8 mouse cellular contexts compared by ENCODE assay signal in genomic region chr6:87424037-87424816, GRCm38 (mm10). TPM values are rescaled to one million over a fixed set of nuclear protein-coding genes. Genes with fewer than 3 reads are reported as not detected.
DNase-seq lines count a peak whose midpoint lies in the region; ATAC-seq and TF ChIP-seq lines count a peak whose summit lies in the region.
"Had no signal": no experiment of that assay in that cellular context is flagged by ENCODE, and none has a peak within 500 bp of the region (broad histone marks: within the 10 kb centered on the region; RNA-seq: fewer than 3 reads in every experiment).

No protein-coding gene starts in this region.

- H3K9me3 ChIP-seq in liver, postnatal 0 days (ENCODE audit: low read length): no peaks in the 10 kb centered on the region

- no peaks in the 10 kb centered on the region for H3K4me1 ChIP-seq in liver, postnatal 0 days (ENCODE audit: insufficient read depth)

- H3K27me3 ChIP-seq in liver, postnatal 0 days (ENCODE audit: insufficient read depth, low read length): no peaks in the 10 kb centered on the region

- whole genome bisulfite sequencing in liver, postnatal 0 days (ENCODE audit: insufficient replicate concordance): 56% methylated on average over 19 of the region's 19 CpGs

- no peak for TF ChIP-seq CTCF in liver, postnatal 0 days (IDR thresholded peaks at IDR 0.05; ENCODE audit: low read depth)

- H3K4me2 ChIP-seq in liver, postnatal 0 days (ENCODE audit: low read depth, low read length): no peak overlapping the region

- no peak overlapping the region for H3K4me3 ChIP-seq in liver, postnatal 0 days (ENCODE audit: low read depth, low read length)

- H3K9ac ChIP-seq in liver, postnatal 0 days (replicated peaks): no peak overlapping the region

- ATAC-seq in liver, postnatal 0 days: no peak
- ATAC-seq in erythroid progenitor cell, adult 5-6 weeks (replicated peaks; ENCODE audit: low FRiP score, poor library complexity, severe bottlenecking): no peak

- H3K27ac ChIP-seq in liver, postnatal 0 days (ENCODE audit: low read depth): no peak overlapping the region

- peak; percentile 33 to 41 for DNase-seq in layer of hippocampus, postnatal 10 days (ENCODE audit: low spot score in 2 of 2)
- no peak for DNase-seq in layer of hippocampus, adult 11-12 months (ENCODE audit: low spot score)
- peak; percentile 60 for DNase-seq in adrenal gland, postnatal 25 days
- peak; percentile 7 to 13 for DNase-seq in heart, adult 9 months (ENCODE audit: low spot score in 2 of 2)
- no peak for DNase-seq in liver, postnatal 0 days
- DNase-seq in spleen, postnatal 14 days (ENCODE audit: low spot score in 2 of 2): no peak

- no peaks in the 10 kb centered on the region for H3K36me3 ChIP-seq in liver, postnatal 0 days (replicated peaks; ENCODE audit: insufficient read depth, low read length)

- 0 out of 2 replicates have a peak, but pooled peaks have one; percentile 18 for TF ChIP-seq EP300 in liver, postnatal 0 days (IDR thresholded peaks at IDR 0.05; ENCODE audit: low read depth)

RNA-seq across cellular contexts. Expression of gene Bmp10, which starts 4.6 kb away (rescaled TPM):
- under 1 TPM; 0.09 TPM for total RNA-seq in layer of hippocampus, postnatal 10 days (2021)
- not detected in 2 replicates for total RNA-seq in adrenal gland, postnatal 25 days (2021)
- polyA plus RNA-seq in liver, postnatal 0 days (2015; fragmentation: Nextera tagmentation; extraction: Ambion mirVana): 0.34 and 0.36 TPM in 2 replicates
- not detected in 2 replicates for total RNA-seq in erythroid progenitor cell, adult 5-6 weeks (2015; ENCODE audit: low replicate concordance)
- not detected in 2 replicates for total RNA-seq in erythroid progenitor cell, adult 5-6 weeks (2017; ENCODE audit: low replicate concordance)
- polyA plus RNA-seq: gonadal fat pad, adult 2 months had no signal

RNA-seq across cellular contexts. Expression of gene Gkn3, which starts 35.5 kb away (rescaled TPM):
- total RNA-seq in layer of hippocampus, postnatal 10 days (2021): 1 to 10 TPM; 1.0 to 1.8 TPM
- total RNA-seq in adrenal gland, postnatal 25 days (2021): 1.1 TPM in 1 of 2 replicates, not detected in the other
- polyA plus RNA-seq in liver, postnatal 0 days (2015; fragmentation: Nextera tagmentation; extraction: Ambion mirVana): not detected in 2 replicates
- not detected in 2 replicates for total RNA-seq in erythroid progenitor cell, adult 5-6 weeks (2015; ENCODE audit: low replicate concordance)
- not detected in 2 replicates for total RNA-seq in erythroid progenitor cell, adult 5-6 weeks (2017; ENCODE audit: low replicate concordance)

RNA-seq across cellular contexts. Expression of gene Gkn2, which starts 51.1 kb away (rescaled TPM):
- not detected for total RNA-seq in layer of hippocampus, postnatal 10 days (2021)
- not detected in 2 replicates for total RNA-seq in adrenal gland, postnatal 25 days (2021)
- polyA plus RNA-seq in liver, postnatal 0 days (2015; fragmentation: Nextera tagmentation; extraction: Ambion mirVana): not detected in 2 replicates
- total RNA-seq in erythroid progenitor cell, adult 5-6 weeks (2015; ENCODE audit: low replicate concordance): not detected in 2 replicates
- not detected in 2 replicates for total RNA-seq in erythroid progenitor cell, adult 5-6 weeks (2017; ENCODE audit: low replicate concordance)

Comparison
In these comparisons a context has a peak if more than half of its experiments do, and no peak if none do; other contexts are left out.
1. DNase-seq: peak in layer of hippocampus, postnatal 10 days (2 of 2), adrenal gland, postnatal 25 days (single experiment) and heart, adult 9 months (2 of 2); none in layer of hippocampus, adult 11-12 months (single experiment), liver, postnatal 0 days (single experiment) and spleen, postnatal 14 days (0 of 2).